Mouse (Mus musculus) lung, postnatal 10 days (tissue): ENCODE measurements around the gene Oscar.
"Not testable (repeated sequence)": the region's sequence is repeated elsewhere in the genome, so short reads cannot be mapped to it uniquely, and the experiment has no call there.

Experiments
- DNase-seq: peaks from one replicate; pipeline ENCODE4 v3.0.0; 2021

The Oscar gene

DNA sequence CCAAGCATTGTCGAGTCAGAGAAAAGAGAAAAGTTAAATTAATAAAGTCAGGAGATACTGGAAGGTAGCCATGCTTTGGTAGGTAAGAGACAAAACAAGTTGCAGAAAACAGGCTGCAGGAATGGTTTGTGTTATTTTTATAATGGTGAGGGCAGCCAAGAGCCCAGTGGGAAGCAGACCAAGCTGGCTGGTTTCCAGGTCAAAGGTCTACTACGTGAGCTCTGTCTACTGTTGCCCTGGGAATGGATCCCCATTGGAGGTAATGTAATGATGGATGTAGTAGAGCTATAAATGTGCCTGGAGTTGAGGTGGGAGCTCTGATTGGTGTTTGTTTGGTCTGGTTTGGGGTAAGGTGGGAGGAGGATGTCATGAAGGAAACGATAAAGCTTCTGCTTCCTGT, 6.9 kb downstream of the Oscar start:
- DNase-seq, result peak; percentile 57

DNA sequence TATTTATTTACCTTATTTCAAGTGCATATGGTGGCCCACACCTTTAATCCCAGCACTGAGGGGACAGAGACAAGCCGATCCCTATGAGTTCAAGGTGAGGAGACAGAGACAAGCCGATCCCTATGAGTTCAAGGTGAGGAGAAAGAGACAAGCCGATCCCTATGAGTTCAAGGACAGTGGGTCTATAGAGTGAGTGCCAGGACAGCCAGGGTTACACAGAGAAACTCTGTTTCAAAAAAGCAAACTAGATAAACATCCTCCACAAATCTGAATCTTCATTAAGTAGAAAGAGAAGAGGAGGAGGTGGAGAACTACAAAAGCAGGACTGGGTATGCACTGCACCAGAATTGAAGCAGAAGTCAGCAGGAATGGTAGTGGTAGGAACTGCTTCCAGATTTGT, 7.3 kb downstream of the Oscar start:
- DNase-seq, result no peak

DNA sequence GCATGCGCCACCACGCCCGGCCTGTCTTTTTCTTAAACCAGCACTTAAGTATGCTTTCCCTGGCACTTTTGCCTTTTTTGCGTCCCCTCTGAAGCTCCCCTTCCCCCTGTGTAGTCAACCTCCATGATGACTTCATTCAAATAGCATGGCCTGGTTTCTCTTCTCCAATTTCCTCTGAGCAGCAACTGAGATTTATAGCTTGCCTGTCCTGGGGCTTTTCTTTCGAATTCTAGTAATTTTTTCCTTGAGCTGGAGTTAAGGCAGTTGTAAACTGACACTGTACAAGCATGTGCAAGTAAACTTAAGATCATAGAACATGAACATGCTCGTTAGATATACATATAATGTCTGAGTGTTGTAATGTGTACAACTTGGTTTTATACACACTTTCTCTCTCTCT, 8.6 kb downstream of the Oscar start:
- no peak for DNase-seq

DNA sequence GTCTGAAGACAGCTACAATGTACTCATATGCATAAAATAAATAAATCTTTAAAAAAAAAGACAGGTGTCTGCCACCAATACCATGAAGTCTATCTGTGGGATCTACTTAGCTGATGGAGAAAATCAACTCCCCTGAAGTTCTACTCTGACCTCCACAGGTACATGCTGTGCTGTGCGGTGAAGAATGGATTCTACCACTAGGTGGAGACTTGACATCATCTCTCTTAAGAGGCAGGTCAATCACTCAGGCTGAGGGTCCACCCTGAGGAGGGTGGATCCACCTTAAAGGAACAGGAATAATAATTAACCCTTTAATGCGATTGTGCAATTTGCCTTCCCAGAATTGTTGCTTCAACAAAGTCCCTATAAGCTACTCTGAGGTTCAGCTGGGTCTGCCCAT, 9.2 kb downstream of the Oscar start:
- DNase-seq, result peak; percentile 52

DNA sequence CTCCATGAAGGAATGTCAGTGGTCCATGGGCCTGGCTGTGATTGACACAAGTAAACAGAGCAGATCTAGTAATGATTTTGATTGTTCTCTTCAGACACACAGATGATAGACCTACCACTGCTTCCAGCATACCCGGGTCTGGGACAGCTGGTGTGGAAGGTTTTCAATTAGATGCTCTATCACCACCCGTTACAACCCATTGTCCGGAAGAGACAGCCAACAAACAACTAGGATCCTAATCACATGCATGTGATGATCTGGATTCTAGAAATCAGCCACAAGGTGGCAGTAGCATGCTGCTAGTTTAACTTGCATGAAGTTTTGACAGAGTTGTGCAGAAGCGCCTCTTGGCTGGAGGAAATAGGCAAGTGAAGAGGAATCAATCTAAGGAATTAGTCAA, 14.8 kb downstream of the Oscar start:
- DNase-seq, result peak; percentile 81

DNA sequence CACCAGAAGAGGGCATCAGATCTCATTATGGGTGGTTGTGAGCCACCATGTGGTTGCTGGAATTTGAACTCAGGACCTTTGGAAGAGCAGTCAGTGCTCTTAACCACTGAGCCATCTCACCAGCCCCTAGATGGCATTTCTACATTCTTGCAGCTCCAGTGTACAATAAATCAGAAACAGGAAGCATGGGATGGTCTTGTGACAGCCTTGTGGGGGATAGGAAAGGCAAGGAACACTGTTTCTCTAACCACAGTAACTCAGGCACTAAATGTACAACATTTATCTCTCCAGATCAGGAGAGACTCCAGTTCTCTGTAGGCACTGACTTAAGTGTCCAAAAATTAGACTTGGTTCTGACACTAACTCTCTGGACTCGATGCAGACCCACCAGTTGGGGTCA, 18.2 kb downstream of the Oscar start:
- DNase-seq, result not testable (repeated sequence)

DNA sequence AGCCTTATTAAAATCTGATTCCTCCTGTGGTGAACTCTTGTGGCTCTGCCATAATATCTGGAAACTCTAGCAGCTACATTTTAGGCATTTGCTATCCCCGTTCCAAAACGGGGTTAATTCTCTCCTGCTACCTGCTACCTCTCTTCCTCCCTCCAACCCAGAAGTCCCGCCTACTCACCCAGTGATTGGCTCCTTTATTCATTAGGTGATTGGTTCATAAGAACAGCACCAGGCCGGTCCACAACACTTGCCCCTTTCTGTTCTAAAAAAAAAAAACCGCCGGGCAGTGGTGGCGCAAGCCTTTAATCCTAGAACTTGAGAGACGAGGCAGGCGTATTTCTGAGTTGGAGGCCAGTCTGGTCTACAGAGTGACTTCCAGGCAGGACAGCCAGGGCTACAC, 20.8 kb downstream of the Oscar start:
- peak; percentile 32 for DNase-seq

DNA sequence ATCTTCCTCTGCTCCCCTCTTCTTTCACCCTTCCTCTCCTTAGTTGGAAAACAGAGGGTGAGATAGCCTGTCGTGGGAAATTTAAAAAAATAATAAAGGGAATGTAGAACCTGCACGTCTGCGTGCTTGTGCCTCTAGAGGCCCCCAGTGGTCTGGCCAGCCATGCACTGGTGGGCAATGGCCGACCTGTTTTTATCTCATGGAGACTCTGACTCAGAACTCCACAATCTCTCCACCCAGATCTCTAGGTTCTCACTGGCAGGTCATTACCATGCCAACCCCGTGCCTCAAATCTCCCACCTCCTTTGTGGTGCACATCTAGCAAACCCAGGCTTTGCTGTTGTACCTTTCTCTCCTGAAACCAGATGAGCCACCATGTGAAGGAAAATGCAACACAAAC, 21.3 kb downstream of the Oscar start:
- DNase-seq, result no peak

DNA sequence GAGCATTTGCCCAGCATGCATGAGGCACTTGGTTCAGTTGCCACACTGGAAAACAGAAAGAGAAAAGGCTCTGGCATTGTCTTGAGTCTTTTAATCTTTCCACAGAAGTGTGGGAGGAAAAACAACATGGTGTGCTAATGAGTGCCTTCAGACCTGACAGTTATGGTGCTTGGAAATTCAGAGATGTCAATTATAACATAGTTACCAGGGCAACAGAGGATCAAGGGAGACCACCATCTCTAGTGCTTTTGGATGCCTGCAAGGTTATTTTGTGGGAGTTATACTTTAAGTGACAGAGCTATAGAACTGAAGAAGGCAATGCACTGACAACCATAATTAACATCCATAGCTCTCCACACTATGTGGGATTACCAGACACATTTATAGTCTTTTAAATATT, 22.1 kb downstream of the Oscar start:
- DNase-seq, result no peak

DNA sequence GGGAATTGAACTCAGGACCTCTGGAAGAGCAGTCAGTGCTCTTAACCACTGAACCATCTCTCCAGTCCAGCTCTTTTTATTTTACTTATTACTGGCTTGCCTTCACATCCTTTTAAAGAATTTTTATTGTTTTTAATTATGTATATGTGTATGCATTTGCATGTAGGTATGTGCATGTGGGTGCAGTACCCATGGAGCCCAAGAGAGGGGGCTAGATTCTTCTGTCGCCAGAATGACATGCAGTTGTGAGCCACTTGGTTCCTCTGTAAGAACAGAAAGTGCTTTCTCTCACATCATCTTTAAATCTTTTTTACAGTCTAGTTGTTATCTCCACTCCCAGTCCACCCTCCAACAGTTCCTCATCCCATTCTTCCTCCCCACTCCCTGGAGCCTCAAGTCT, 24.4 kb downstream of the Oscar start:
- no peak for DNase-seq

DNA sequence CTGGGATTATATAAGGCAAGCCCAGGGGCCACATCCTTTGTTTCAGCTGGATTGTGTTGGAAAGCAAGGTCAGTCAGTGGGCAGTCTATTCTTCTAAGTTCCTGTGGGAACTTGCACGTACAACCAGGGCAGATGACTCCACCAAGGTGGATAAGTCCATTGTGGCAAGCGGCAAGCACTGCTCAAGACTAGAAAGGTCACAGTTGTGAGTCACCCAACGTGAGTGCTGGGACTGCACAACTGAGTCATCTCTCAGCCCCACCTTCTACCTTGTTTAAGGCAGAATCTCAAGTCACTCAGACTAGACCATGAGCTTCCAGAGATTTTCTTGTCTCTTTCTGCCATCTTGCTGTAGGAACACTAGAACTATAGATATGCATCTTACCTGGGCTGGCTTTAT, 25.4 kb downstream of the Oscar start:
- DNase-seq, result no peak

DNA sequence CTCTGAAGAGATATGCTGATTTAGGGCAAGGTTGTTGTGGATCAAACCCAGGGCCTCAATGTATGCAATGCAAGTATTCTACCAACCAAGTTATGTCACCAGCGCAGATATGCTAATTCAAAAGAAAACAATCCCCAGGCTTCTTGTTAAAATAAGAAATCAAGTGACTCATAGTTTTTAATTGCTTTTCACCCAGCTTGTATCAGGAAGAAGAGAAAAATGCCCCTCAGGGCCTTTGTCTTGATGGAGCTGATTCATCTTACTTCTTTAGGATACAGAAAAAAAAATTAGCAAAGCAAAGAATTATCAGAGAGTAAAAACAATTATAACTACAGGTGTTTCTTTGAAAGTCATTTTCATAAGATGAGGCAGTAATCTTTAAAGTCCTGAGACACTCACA, 28.7 kb downstream of the Oscar start:
- DNase-seq, result no peak

DNA sequence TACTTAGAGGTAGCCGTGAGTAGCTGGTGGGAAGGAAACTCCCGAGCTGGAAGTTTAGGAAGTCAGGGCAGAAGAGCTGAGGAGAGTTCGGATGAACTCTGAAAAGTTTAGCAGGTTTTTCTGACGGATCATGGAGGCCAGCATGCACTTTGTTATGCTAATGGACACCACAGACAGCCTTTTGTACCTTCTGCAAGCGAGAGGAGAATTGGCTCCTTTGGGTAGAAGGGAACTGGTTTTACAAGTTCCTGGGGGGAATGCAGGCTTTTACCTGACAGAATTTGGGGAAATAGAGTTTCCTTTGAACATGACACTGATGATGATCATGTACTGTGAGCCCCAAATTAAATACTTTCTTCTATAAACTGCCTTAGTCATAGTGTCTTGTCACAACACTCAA, 29.7 kb downstream of the Oscar start:
- no peak for DNase-seq

DNA sequence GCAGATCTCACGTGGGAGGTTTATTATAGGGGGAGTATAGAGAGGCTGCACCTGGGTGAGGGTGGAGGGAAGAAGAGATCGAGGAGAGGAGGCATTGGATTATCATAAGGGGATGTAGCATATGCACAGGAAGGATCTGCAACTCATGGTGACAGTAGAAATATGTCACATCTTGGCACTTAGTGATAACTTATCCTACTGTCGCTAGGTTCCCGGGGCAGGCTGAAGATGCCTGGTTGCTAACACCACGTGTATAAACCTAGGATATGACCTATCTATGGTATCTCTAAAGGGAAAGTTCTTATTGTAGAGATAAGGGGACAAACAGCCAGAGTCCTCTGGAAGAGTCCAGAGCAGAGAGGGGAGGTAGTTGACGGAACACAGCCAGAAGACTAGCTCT, 30.2 kb downstream of the Oscar start:
- no peak for DNase-seq

DNA sequence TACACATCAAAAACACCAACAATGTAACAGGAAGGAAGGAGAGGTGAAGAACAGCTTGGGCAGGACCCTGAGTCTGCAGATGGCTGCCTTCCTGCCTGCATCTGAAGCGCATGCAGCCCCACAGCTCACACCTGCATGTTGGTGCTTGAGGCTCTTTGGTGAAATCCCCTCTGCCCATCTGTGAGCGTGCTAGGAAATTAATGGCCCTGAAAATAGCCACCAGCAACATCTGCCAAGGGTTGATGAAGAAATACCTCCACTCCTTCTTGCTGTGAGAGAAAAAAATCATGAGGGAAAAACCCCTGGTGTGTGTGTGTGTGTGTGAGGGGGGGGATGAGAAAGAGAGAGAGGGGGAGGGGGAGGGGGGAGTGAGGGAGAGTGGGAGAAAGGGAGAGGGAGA, 35.9 kb downstream of the Oscar start:
- DNase-seq, result no peak

DNA sequence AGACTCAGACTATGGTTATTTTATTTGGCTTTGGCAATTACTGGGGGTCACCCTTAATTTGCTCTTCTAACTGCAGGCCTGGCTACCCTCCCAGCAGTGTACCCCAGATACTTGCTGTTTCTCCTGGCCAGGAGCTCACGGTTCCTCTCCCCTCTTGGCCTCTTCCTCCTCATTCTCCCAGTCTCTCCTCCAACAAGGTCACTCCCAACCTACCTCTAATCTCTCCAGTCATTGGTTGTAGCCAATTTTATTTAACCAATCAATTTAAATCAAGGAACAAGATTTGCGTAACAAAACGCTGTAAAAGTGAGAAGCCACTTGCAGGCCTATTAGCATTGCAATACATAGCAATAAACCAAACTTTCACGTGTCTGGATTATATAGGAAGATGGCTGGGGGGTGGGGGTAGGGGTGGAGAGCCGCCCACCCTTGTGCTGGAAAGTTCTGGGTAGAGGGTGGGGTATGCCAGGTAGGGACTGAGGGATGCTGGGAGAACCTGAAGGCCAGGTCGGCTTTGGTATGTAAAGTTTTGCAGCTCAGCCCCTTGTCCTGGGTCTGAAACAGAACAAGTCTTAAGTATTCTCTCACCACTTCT, 36.9 kb downstream of the Oscar start:
- no peak for DNase-seq

DNA sequence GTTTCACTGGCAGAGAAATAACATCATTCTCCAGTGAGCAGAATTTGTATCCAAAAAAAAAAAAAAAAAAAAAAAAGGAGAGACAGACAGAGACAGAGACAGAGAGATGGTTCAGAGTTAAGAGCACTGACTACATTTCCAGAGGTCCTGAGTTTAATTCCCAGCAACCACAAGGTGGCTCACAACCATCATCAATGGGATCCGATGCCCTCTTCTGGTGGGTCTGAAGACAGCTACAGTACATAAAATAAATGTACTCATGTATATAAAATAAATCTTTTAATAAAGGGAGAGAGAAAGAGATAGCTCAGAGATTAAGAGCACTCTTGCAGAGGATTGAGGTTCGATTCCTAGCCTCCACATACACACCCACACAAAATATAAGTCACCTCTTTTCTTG, 37.8 kb downstream of the Oscar start:
- no peak for DNase-seq

DNA sequence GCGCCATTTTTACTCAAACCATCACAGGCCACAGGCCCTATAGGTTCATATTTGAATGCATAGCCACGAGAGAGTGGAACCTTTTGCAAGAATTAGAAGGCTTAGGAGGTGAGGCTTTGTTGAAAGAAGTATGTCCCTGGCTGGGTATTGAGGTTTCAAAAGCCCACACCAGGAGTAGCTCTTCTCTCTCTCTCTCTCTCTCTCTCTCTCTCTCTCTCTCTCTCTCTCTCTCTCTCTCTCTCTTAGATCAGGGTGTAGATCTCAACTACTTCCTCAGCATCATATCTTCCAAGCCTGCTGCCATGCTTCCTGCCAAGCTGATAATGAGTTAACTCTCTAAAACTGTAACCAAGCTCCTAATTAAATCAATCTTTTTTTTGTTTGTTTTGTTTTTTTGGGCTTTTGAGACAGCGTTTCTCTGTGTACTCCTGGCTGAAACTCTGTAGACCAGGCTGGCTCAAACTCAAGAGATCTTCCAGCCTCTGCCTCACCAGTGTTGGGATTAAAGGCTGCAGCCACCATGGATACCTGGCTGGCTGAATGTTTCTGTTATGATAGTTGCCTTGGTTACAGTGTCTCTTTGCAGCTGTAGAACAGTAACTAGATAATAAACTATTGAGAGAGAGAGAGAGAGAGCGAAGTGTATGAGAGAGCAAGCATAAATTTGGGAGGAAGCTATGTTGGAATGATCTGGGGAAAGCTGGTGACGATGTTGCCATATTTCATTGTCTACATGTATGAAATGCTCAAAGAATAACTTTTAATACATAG, 39.4 kb downstream of the Oscar start:
- no peak for DNase-seq

DNA sequence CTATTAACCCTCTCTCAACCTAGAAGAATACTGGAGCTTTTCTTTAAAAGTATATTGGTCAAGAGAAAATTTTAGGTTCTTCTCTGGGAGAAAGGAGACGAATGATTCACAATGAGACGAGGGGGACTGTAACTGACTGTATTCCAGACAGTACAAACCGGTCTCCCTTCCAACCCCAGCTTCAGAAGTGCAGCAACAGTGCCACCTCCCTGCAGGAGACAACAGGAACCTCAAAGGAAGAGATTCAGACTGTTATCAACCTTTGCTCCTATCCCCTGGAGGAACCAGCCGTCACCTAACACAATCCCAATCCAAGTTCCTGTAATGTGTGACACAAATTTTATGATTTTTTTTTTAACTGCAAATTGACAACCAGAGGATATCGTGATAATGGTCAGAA, 41.7 kb downstream of the Oscar start:
- DNase-seq, result no peak

DNA sequence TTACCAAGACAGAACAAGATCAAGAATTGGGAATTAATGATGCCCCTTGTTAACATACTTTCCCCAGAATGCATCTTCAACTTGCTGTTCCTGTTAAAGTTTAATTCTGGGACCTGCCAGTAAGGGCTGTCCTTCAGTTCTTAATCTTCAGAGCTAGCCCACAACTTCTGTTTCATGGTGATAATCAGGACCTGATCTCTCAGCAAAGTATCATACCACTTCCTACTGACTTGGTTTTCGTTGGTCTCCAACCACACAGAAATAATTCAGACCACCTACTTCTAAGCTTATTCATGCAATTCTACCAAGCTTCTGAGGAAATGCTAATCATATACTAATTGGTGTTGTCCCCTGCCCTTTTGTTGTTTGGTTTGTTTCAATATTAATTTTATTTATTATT, 44.1 kb downstream of the Oscar start:
- DNase-seq, result no peak

DNA sequence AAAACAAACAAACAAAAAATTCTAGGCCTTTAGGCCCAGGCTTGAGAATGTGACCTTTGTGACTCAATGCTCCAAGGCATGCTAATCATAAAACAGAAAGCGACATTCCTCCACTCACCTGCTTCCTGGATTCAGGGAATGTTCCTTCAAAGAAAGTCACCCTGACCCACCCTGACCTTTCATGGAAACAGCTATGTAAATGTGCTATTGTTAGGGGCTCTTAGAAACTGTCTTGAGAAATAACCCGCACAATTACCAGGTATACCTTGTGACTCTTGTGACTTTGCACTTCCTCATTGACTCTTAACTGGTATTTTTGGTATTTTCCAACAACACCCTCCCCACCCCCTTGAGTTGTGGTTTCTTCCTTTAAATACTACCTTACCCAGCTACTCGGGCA, 45.4 kb downstream of the Oscar start:
- DNase-seq, result not testable (repeated sequence)

DNA sequence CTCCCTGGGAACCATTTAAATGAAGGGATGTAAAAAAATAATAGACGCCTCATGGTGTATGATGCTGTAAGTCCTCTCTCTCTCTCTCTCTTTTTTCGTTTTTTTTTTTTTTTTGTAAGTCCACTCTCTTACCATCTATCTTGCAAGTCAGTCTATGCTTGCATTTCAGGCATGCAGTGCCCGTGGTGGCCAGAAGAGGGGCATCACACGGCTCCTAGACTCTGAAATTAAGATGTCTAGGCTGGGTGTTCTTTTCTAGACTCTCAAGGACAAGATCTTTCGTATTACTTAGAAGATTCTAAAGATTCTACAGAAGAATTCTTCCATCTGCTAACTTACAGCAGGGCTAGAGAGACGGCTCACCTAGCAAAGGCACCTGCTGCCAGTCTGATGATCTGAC, 46.2 kb downstream of the Oscar start:
- DNase-seq, result no peak

DNA sequence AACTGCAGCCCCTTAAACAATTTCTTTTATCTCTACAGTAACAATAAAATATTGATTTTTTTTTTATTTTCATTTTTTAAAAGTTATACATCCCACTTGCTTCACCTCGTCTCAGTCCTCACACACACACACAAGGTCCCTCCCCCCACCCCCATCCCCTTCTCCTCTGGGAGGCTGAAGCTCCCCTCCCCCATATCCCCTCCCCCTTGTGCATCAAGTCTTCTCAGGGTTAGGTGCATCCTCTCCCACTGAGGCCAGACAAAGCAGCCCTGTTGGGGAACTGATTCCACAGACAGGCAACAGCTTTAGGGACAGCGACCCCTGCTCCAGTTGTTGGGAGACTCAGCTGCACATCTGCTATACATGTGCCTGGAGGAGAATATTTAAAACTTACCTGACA, 48.6 kb downstream of the Oscar start:
- DNase-seq, result no peak
